Mouse (Mus musculus) subcutaneous adipose tissue, adult 2 months (tissue): ENCODE results near the gene Ptprr. TPM values are rescaled to one million over a fixed set of nuclear protein-coding genes. Genes with fewer than 3 reads are reported as not detected.

Experiments
- polyA plus RNA-seq: library from polyadenylated mRNA; depleted of rRNA; stranded (reverse); fragments of >200 nt; gene quantifications from 2 replicates; pipeline ENCODE4 v1.2.3, GENCODE M21; 2012; ENCODE audit warnings: low replicate concordance; rRNA removed

Ptprr gene
- polyA plus RNA-seq = 1.3 and 6.0 TPM in 2 replicates

GRCm38 (mm10) chr10:116017845-116018479 is at the start of gene Ptprr:
Gene Ptprr (plus strand): TSS chr10:116018213.

GRCm38 (mm10) chr10:116113867-116114474 is 96.0 kb downstream of the Ptprr start, which contains the start of gene 4933416C03Rik:
Gene 4933416C03Rik (minus strand): TSS chr10:116113917.

GRCm38 (mm10) chr10:116275280-116275679 is 257.3 kb downstream of the Ptprr start, which contains the start of gene Ptprb:
Gene Ptprb (plus strand): TSS chr10:116275523.

Other genes with a start within 250 kb of the Ptprr start
- gene Tspan8, start 201.4 kb upstream of the Ptprr start, polyA plus RNA-seq = 0.14 and 26.7 TPM in 2 replicates
- gene 4933416C03Rik, start 95.7 kb downstream of the Ptprr start, polyA plus RNA-seq = not detected in 2 replicates